14 mouse cellular contexts compared by ENCODE assay signal in the genomic region with DNA sequence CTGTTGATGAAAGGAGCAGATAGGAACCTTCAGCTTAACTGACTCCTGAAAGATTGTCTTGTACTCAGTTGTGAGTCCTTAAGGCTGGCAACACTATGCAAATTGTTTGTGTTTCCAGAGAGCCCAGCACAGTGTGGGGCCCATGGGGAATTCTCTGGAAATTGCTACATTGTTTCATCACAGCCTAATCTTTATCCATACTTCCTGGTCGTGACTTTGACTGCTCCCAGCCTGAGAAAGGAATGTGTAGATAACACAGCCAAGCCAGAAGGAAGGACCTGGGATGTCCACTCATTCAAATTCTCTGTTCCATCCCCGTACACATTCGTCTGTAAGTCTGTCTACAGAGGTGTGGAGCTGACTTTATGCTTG.
A peak's percentile ranks its signal among the peaks of the same experiment; 100 is the strongest.
DNase-seq lines count a peak whose midpoint lies in the region; ATAC-seq and TF ChIP-seq lines count a peak whose summit lies in the region.
"Had no signal": no experiment of that assay in that cellular context is flagged by ENCODE, and none has a peak within 500 bp of the region (broad histone marks: within the 10 kb centered on the region; RNA-seq: fewer than 3 reads in every experiment).

No protein-coding gene starts in this region.

- H3K27me3 ChIP-seq in intestine, embryonic 15.5 days (replicated peaks), result no peaks in the 10 kb centered on the region
- no peaks in the 10 kb centered on the region for H3K27me3 ChIP-seq in intestine, postnatal 0 days (replicated peaks; ENCODE audit: control insufficient read depth, insufficient read depth, low read length)
- H3K27me3 ChIP-seq in forebrain, embryonic 12.5 days, result peaks cover 26% of the 10 kb centered on the region; the same call in 1 of the 2 replicates
- H3K27me3 ChIP-seq in heart, embryonic 12.5 days (replicated peaks), result peaks cover 14% of the 10 kb centered on the region
- peaks cover 41% of the 10 kb centered on the region for H3K27me3 ChIP-seq in midbrain, embryonic 12.5 days
- H3K27me3 ChIP-seq: stomach, embryonic 15.5 days had no signal

- no peak overlapping the region for H3K27ac ChIP-seq in intestine, embryonic 15.5 days
- H3K27ac ChIP-seq in intestine, postnatal 0 days (ENCODE audit: low read depth, low read length), result no peak overlapping the region
- peak overlapping the region; percentile 27; the same call in 1 of the 2 replicates for H3K27ac ChIP-seq in forebrain, embryonic 12.5 days
- no peak overlapping the region for H3K27ac ChIP-seq in heart, embryonic 12.5 days (ENCODE audit: poor library complexity, severe bottlenecking)
- H3K27ac ChIP-seq in midbrain, embryonic 12.5 days (replicated peaks), result peak overlapping the region; percentile 54; the same call in 1 of the 2 replicates
- H3K27ac ChIP-seq: embryonic facial prominence, embryonic 13.5 days; stomach, embryonic 15.5 days had no signal

- no peak for DNase-seq in T-cell, adult 2 months (ENCODE audit: low spot score)
- DNase-seq in left cerebral cortex, postnatal 36 days (ENCODE audit: low spot score in 2 of 2), result no peak
- DNase-seq in left cerebral cortex, adult 8-10 months (ENCODE audit: low spot score in 2 of 2), result no peak
- DNase-seq: gastrocnemius, postnatal 25 days; liver, postnatal 0 days; thymus, postnatal 36 days had no signal

- no peak overlapping the region for H3K4me2 ChIP-seq in intestine, embryonic 15.5 days (replicated peaks)
- H3K4me2 ChIP-seq in intestine, postnatal 0 days (replicated peaks; ENCODE audit: low read depth), result no peak overlapping the region
- no peak overlapping the region for H3K4me2 ChIP-seq in forebrain, embryonic 12.5 days
- no peak overlapping the region for H3K4me2 ChIP-seq in heart, embryonic 12.5 days
- H3K4me2 ChIP-seq in midbrain, embryonic 12.5 days (replicated peaks), result 0 out of 2 replicates have a peak overlapping the region, but pooled peaks have one; percentile 23
- H3K4me2 ChIP-seq: stomach, embryonic 15.5 days had no signal

- 39% methylated on average over 3 of the region's 3 CpGs for WGBS in intestine, embryonic 15.5 days
- 32% methylated on average over 3 of the region's 3 CpGs for WGBS in intestine, postnatal 0 days
- 62% methylated on average over 3 of the region's 3 CpGs for WGBS in forebrain, embryonic 12.5 days
- 18% methylated on average over 3 of the region's 3 CpGs for WGBS in heart, embryonic 12.5 days
- WGBS in midbrain, embryonic 12.5 days, result 40% methylated on average over 3 of the region's 3 CpGs

- no peak for TF ChIP-seq CTCF in intestine, postnatal 0 days (IDR thresholded peaks at IDR 0.05; ENCODE audit: low read depth)

- no peaks in the 10 kb centered on the region for H3K36me3 ChIP-seq in intestine, embryonic 15.5 days
- H3K36me3 ChIP-seq in intestine, postnatal 0 days (ENCODE audit: control insufficient read depth, insufficient read depth), result no peaks in the 10 kb centered on the region
- H3K36me3 ChIP-seq in forebrain, embryonic 12.5 days (replicated peaks), result no peaks in the 10 kb centered on the region
- no peaks in the 10 kb centered on the region for H3K36me3 ChIP-seq in heart, embryonic 12.5 days
- H3K36me3 ChIP-seq in midbrain, embryonic 12.5 days, result no peaks in the 10 kb centered on the region
- H3K36me3 ChIP-seq: embryonic facial prominence, embryonic 13.5 days; stomach, embryonic 15.5 days had no signal

- no peak overlapping the region for H3K4me3 ChIP-seq in intestine, embryonic 15.5 days (replicated peaks)
- H3K4me3 ChIP-seq in intestine, postnatal 0 days (ENCODE audit: low read depth, low read length), result no peak overlapping the region
- no peak overlapping the region for H3K4me3 ChIP-seq in forebrain, embryonic 12.5 days (replicated peaks)
- H3K4me3 ChIP-seq in heart, embryonic 12.5 days, result no peak overlapping the region
- no peak overlapping the region for H3K4me3 ChIP-seq in midbrain, embryonic 12.5 days
- H3K4me3 ChIP-seq: embryonic facial prominence, embryonic 13.5 days; stomach, embryonic 15.5 days had no signal

- ATAC-seq in intestine, embryonic 15.5 days, result 0 out of 2 replicates have a peak, but pooled peaks have one; percentile 39
- ATAC-seq in intestine, postnatal 0 days, result no peak
- ATAC-seq in forebrain, embryonic 12.5 days (ENCODE audit: low FRiP score), result peak; percentile 33; the same call in 1 of the 2 replicates
- ATAC-seq in heart, embryonic 12.5 days (ENCODE audit: insufficient number of reproducible peaks, low FRiP score), result peak; percentile 60
- peak; percentile 10 for ATAC-seq in midbrain, embryonic 12.5 days (ENCODE audit: low FRiP score, low read depth)
- ATAC-seq: CD4-positive, CD25-positive, alpha-beta regulatory T cell, adult 4 months; liver, postnatal 0 days had no signal

- intact Hi-C loops in left cerebral cortex, postnatal 36 days (cut with DNase I), result no loop called here

- 0 out of 2 replicates have a peak, but pooled peaks cover 2% of the 10 kb centered on the region for H3K4me1 ChIP-seq in intestine, embryonic 15.5 days (replicated peaks)
- H3K4me1 ChIP-seq in intestine, postnatal 0 days (replicated peaks; ENCODE audit: control insufficient read depth, insufficient read depth, low read length), result no peaks in the 10 kb centered on the region
- peaks cover 24% of the 10 kb centered on the region for H3K4me1 ChIP-seq in forebrain, embryonic 12.5 days
- peaks cover 19% of the 10 kb centered on the region for H3K4me1 ChIP-seq in heart, embryonic 12.5 days (replicated peaks)
- peaks cover 30% of the 10 kb centered on the region for H3K4me1 ChIP-seq in midbrain, embryonic 12.5 days

- no peaks in the 10 kb centered on the region for H3K9me3 ChIP-seq in intestine, embryonic 15.5 days
- H3K9me3 ChIP-seq in intestine, postnatal 0 days (ENCODE audit: control insufficient read depth), result no peaks in the 10 kb centered on the region
- no peaks in the 10 kb centered on the region for H3K9me3 ChIP-seq in forebrain, embryonic 12.5 days
- no peaks in the 10 kb centered on the region for H3K9me3 ChIP-seq in heart, embryonic 12.5 days (replicated peaks)
- H3K9me3 ChIP-seq in midbrain, embryonic 12.5 days, result no peaks in the 10 kb centered on the region
- H3K9me3 ChIP-seq: embryonic facial prominence, embryonic 13.5 days; stomach, embryonic 15.5 days had no signal

- H3K9ac ChIP-seq in intestine, embryonic 15.5 days, result no peak overlapping the region
- H3K9ac ChIP-seq in intestine, postnatal 0 days (ENCODE audit: low read depth, low read length), result no peak overlapping the region
- no peak overlapping the region for H3K9ac ChIP-seq in forebrain, embryonic 12.5 days
- H3K9ac ChIP-seq in heart, embryonic 12.5 days, result no peak overlapping the region
- no peak overlapping the region for H3K9ac ChIP-seq in midbrain, embryonic 12.5 days (replicated peaks)
- H3K9ac ChIP-seq: embryonic facial prominence, embryonic 13.5 days; liver, postnatal 0 days; stomach, embryonic 15.5 days had no signal

Comparison
In these comparisons a context has a peak if more than half of its experiments do, and no peak if none do; other contexts are left out.
1. H3K27ac ChIP-seq: peak in forebrain, embryonic 12.5 days (single experiment) and midbrain, embryonic 12.5 days (single experiment); none in intestine, embryonic 15.5 days (single experiment), intestine, postnatal 0 days (single experiment) and heart, embryonic 12.5 days (single experiment).